Mouse (Mus musculus): Measurements from ENCODE around the gene Itm2b.

Itm2b gene

DNA sequence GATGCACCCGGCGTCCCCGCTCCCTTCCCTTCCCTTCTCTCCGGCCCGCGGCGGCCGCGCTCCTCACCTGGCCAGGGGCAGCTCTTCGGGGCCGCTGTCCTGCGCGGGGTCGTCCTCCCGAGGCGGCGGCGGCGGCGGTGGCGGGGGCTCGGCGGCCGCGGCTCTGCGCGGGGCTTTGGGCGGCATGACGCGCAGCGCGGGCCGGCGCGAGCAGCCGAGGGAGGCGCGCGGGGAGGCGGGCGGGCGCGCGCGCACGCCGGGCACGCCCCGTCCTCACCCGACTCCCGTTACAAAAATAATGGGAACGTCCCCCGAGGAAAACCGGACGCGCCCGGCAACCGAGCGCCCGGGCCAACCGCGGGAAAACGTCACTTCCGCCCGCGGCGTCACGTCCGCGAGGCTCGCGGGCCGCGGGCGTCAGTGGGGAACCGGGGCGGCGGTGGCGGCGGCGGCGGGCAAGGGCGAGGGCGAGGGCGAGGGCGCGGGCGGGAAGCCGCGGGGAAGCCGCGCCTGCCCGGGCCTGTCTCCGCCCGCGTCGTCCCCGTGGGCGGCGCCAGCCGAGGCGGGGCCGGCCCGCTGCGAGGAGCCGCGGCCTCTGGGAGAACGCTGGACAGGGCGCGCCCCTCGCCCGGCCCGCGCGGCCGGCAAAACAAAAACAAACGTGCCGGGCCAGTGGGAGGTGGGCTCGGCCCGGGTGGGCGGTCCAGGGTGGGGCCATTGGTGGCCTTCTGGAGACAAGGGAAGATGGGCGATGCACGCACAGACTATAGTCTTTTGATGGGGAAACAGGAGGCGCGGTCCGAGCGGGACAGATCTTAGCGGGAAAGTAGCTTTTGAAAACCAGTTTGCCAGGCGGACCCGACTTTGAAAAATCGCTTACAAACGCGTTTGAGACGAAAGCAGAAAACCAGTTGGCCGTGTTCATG lies 59.4 kb downstream of the Itm2b start, which contains the start of gene Rb1:
Gene Rb1, minus strand, starts transcription at position 367 of the 926 bp plus-strand sequence.
- in situ Hi-C loops (cut with MboI; ENCODE audit: low sequenced_read_pairs), result no loop called here

DNA sequence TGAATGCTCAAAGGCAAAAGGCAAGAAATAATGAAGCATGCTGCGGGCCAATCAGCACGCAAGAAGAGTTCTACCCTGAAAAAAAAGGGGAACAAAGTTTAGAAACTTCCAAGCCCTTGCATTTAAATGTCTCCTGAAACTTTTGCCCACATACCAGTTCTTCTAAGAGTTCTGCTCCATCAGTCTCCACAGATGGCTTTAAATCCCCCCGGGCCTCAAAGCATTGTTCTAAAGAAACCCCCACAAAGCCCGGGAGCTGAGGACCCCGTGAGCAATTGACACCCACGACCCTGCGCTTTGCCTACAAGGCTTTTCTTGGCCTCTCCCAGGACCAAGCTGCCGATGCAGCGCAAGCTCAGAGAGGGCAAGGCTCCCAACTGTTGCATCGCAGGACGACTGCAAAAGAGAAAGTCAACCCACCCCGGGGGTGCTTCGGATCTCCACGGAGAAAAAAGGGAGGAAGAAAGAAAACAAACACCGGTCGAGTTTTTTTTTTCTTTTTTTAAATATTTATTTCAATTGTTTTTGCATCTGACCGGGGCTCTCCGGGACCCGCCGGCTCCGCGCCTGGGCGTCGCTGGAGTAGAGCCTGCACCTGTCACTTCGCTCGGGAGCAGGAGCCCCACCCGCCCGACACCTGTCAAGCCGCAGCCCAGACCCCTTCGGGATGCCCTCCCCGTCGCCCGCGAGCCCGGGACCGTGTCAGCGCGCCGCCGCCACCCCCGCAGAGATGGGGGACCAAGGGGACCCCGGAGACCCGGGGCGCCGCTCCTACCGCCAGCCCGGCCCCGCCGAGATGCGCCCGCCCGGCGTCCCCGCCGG lies 60.2 kb downstream of the Itm2b start:
- in situ Hi-C loops (cut with MboI; ENCODE audit: low sequenced_read_pairs), result no loop called here

DNA sequence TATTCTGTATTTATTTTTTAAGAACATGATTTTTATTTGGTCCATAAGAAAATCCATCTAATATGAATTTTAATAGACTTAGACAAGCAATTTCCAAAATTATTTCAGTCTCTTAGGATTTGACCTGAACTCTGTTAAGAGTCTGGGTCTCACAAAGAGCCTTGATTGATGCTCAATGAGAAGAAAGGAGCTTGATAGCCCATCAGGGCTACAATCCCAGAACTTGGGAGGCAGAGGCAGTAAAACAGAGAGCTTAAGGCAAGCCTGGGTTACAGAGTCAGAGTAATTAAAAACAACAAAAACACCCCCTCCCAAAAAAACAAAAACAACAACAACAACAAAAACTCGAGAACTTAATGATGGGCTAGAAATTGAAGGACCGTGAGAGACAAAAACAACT lies 61.1 kb downstream of the Itm2b start:
- in situ Hi-C loops (cut with MboI; ENCODE audit: low sequenced_read_pairs), result no loop called here

DNA sequence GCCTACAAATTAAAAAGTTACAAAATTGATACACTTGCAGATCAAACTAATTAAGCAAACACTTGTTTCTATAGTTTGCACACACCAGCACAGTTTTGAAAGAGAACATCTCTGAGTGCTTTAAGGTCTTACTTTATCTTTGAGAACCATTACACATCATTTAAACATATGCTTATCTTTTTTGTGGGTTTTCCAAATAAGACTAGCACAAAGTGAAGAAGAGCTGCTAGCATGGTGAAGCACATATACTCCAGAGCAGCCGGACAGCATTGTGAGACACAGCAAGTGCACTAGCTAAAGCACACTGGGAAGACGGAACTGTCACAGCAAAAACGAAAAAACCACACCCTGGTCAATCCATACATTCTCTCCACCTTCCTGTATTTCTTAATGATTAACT lies 62.9 kb downstream of the Itm2b start:
- in situ Hi-C loops (cut with MboI; ENCODE audit: low sequenced_read_pairs), result no loop called here

DNA sequence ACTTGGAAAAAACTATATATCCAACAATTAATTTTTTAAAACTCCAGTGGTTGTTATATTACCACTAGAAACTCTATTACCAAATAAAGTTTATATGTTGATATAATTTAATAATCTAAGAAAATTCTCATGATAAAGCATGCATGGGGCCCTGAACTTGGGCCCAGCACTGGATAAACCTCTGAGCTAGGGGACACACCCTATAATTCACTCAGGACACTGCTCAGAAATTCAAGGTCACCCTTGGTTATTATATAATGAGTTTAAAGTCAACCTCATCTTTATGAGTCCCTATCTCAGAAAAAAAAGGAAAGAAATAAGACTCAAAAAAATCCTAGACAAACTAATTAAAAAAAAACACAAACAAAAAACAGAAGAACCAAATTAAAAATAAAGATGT lies 68.2 kb downstream of the Itm2b start:
- in situ Hi-C loops (cut with MboI; ENCODE audit: low sequenced_read_pairs), result no loop called here

DNA sequence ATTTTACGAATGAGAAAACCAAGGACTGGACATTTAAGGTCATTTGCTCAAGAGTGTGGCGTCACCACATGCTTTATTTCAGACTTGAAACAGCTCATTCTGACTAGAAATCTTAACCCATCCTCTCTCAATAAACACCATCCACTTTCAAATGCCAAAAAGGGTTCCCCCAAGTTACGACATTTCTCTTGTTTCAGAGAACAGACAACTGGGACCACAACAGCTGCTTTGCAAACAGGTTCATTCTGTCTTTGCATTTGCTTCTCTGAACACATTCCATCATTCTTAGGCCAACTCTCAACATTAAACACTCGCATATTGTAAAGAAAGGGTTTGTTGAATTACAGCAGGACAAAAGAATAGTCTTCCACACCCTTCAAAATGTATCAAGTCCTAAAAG lies 71.2 kb downstream of the Itm2b start:
- in situ Hi-C loops (cut with MboI; ENCODE audit: low sequenced_read_pairs), result no loop called here

DNA sequence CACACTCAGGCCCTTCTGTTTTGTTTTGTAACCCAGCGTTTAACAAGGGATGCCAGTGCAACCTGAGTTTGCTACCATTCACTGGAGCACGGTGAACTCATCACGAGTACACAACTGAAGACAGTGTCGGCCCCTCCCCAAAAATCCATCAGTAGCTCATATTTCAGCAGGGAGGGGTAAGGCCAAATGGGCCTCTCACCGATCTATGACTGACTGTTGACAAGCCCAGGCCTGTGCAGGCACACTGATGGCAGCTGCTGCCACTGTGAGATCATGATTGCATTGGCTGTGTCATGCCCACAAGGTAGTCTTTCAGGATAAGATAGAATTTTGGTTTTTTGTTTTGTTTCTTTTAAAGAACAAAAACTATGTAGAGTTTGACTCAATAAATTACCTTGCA lies 71.7 kb downstream of the Itm2b start:
- in situ Hi-C loops (cut with MboI; ENCODE audit: low sequenced_read_pairs), result no loop called here

DNA sequence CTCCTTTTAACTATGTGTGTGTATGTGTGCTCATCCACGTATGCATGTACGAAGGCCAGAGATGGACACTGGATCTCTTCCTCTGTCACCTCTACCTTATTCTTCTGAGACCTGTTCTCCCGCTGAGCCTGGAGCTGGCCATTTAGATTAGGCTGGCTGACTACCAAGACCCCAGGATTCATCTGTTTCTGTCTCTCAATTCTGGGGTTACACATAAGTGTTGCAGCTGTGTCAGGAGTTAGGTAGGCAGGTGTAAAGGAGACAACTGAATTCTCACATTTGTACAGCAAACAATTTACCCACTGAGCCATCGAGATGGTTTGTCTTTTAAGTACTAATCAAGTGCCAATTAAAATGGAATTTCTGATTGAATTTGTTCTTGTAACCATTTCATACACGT lies 72.2 kb downstream of the Itm2b start:
- in situ Hi-C loops (cut with MboI; ENCODE audit: low sequenced_read_pairs), result no loop called here
